Mouse (Mus musculus) hindbrain, postnatal 0 days (tissue): ENCODE measurements at regions not wholly inside any gene's neighbourhood (a gene's known extent, or its start where the extent isn't known, plus 50 kb on each side); places are given as distances from the start of the nearest gene placed in this dataset.
A peak's percentile ranks its signal among the peaks of the same experiment; 100 is the strongest.

Experiments used
- ATAC-seq: fragments of 200-750 bp; cut with Nextera tagmentation; 2 replicates; pipeline ENCODE4 v1.8.0; 2017; ENCODE audit warnings: mild to moderate bottlenecking, moderate TSS enrichment, moderate library complexity
- DNase-seq: peaks from one replicate; pipeline ENCODE4 v3.0.0-alpha.2; 2015; ENCODE audit warnings: low spot score
- H3K27ac ChIP-seq: fragments of 300-500 bp; sonication (generic); 2 replicates; pipeline ENCODE4 v1.5.1; 2014; ENCODE audit warnings: mild to moderate bottlenecking
- H3K27me3 ChIP-seq: fragments of 300-500 bp; sonication (generic); 2 replicates; pipeline ENCODE4 v1.6.1; 2014; ENCODE audit warnings: low read length, mixed read lengths; ENCODE audit not compliant: insufficient read depth
- H3K36me3 ChIP-seq: fragments of 300-500 bp; sonication (generic); 2 replicates; pipeline ENCODE4 v1.6.1; 2014; ENCODE audit warnings: low read length, mixed read lengths; ENCODE audit not compliant: insufficient read depth
- H3K4me1 ChIP-seq: fragments of 300-500 bp; sonication (generic); 2 replicates; pipeline ENCODE4 v1.6.1; 2014; ENCODE audit warnings: antibody characterized with exemption, low read length, mixed read lengths; ENCODE audit not compliant: insufficient read depth
- H3K4me2 ChIP-seq: fragments of 300-500 bp; sonication (generic); 2 replicates; pipeline ENCODE4 v1.6.1; 2014; ENCODE audit warnings: low read depth, mild to moderate bottlenecking, low read length, moderate library complexity, mixed read lengths
- H3K4me3 ChIP-seq: fragments of 300-500 bp; sonication (generic); 2 replicates; pipeline ENCODE4 v1.5.1; 2014; ENCODE audit warnings: low read length
- H3K9ac ChIP-seq: fragments of 300-500 bp; sonication (generic); replicated peaks from 2 replicates; pipeline ENCODE4 v1.6.1; 2014; ENCODE audit warnings: mild to moderate bottlenecking, low read length, moderate library complexity, mixed read lengths
- H3K9me3 ChIP-seq: fragments of 300-500 bp; sonication (generic); 2 replicates; pipeline ENCODE4 v1.6.1; 2016; ENCODE audit warnings: low read length, mixed read lengths
- CTCF ChIP-seq: IDR thresholded peaks from 2 replicates; pipeline ENCODE4 v1.5.1; 2016; ENCODE audit warnings: antibody characterized with exemption, control low read depth, low read depth
- WGBS: fragments of 180-500 bp; shearing (Covaris S2); extraction: QIAGEN DNeasy Blood & Tissue Kit; methylation state at CpG from one replicate; pipeline ENCODE4 v1.1.7; 2014; 5-methylcytosine and 5-hydroxymethylcytosine counted together

DNA sequence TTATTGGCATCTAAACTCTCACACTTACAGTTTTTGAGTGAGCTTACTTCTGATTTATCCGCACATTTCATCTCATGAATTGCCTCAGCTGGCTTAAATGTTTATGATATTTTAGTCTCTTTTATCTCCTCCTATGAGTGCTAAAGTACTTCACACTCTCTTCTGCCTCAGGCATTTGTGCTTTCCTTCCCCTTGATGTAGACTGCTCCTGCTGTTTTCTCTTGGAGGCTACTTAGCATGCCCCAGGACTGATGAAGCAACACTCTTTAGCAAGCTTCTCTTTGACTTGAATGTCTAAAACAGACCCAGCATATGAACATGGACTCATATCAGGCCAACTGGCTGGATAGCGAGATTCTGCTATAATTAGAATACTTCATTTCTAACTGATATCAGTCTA, 882.8 kb downstream of the Tecrl start:
- Histone ChIP-seq H3K27me3 (no peaks in the 10 kb centered on the region), H3K9me3 (no peaks in the 10 kb centered on the region), H3K4me1 (no peaks in the 10 kb centered on the region), H3K4me3 (no peak overlapping the region), H3K9ac (no peak overlapping the region), H3K36me3 (no peaks in the 10 kb centered on the region), H3K4me2 (no peak overlapping the region), H3K27ac (no peak overlapping the region)
- no peak for DNase-seq
- TF ChIP-seq CTCF: no peak
- ATAC-seq: no peak
- 87% methylated on average over 2 of the region's 2 CpGs for WGBS

DNA sequence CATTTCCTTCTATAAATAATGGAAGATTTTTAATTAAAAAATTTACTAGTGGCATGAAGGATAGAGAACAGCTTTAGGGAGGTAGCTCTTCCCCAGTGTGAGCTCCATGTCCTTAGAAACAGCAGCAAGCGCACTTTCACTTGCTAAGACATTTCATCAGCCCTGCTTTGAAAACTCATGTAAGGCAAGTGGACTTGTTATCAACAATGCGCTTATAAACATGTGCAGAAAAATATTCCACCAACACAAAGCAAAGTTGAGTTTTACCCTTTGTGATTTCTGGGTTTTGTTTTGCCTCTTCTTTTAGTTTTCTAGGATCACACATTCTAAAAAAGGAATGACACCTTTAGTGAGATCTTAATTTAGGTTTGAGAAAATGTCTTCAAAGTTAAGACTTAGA, 890.7 kb downstream of the Tecrl start:
- Histone ChIP-seq H3K9ac (no peak overlapping the region), H3K27me3 (no peaks in the 10 kb centered on the region), H3K4me1 (no peaks in the 10 kb centered on the region), H3K4me2 (no peak overlapping the region), H3K36me3 (no peaks in the 10 kb centered on the region), H3K27ac (no peak overlapping the region), H3K9me3 (no peaks in the 10 kb centered on the region), H3K4me3 (no peak overlapping the region)
- DNase-seq (no peak), ATAC-seq (no peak)
- WGBS: 90% methylated on average over 2 of the region's 2 CpGs
- TF ChIP-seq CTCF: no peak

DNA sequence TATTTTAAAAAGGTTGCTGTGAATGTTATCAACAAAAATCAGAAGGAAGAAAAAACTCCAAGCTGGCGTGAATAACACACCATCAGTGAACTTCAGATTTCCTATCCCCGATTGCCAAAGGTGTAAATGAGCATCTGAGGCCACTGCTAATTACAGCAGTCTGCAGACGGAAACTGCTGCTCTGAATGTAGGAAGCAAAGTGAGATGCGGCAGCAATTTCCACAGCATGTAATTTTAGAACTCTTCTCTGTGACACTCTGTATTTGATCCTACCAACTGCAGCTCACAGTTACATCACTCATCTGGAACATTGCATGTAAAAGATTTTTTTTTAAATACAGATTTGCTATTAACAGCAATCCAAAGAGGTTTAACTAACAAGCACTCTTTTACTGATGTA, 913.7 kb downstream of the Tecrl start:
- Histone ChIP-seq H3K9me3 (no peaks in the 10 kb centered on the region), H3K4me1 (no peaks in the 10 kb centered on the region), H3K4me3 (no peak overlapping the region), H3K27ac (no peak overlapping the region), H3K36me3 (no peaks in the 10 kb centered on the region), H3K27me3 (no peaks in the 10 kb centered on the region), H3K4me2 (no peak overlapping the region), H3K9ac (no peak overlapping the region)
- no peak for TF ChIP-seq CTCF
- ATAC-seq (no peak), DNase-seq (no peak)
- WGBS: 58% methylated on average over 4 of the region's 4 CpGs

DNA sequence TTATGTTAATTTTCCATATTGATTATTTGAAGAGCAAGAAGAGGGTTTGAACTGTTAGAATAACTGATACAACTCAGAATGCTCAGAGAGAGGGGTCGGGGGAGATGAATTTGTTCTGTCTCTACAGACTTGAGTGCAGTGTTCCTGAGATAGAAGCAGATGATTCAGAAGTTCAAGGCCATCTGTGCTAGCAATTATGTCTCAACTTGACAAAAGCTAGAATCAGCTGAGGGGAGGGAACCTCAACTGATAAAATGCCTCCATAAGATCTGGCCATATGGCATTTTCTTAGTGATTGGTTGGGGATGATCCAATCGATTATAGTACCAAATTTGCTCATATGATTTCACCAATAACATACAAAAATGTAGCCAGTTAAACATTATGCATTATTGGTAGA, 914.9 kb downstream of the Tecrl start:
- Histone ChIP-seq H3K4me1 (no peaks in the 10 kb centered on the region), H3K4me2 (no peak overlapping the region), H3K4me3 (no peak overlapping the region), H3K27ac (no peak overlapping the region), H3K27me3 (no peaks in the 10 kb centered on the region), H3K9ac (no peak overlapping the region), H3K9me3 (no peaks in the 10 kb centered on the region), H3K36me3 (no peaks in the 10 kb centered on the region)
- WGBS: 80% methylated on average over 2 of the region's 2 CpGs
- DNase-seq: no peak
- ATAC-seq: no peak
- TF ChIP-seq CTCF: no peak

DNA sequence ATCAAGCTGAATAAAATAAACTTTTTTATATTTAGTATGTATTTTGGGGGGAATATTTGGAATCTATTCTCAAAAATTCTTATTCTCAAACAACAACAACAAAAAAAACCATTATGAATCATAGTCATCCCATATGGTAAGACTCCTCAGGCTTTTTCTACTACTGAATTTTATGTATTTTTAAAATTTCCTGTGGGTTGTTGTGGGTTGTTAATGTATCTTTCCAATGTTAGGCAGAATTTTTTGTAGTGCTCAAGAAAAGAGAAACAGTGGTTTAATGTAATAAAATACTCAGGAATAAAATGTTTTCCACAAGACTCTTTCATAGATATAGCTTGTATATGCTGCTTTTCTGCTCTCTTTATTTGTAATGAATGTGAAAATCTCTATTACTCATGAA, 934.6 kb downstream of the Tecrl start:
- H3K36me3 ChIP-seq: no peaks in the 10 kb centered on the region
- no peak for ATAC-seq

DNA sequence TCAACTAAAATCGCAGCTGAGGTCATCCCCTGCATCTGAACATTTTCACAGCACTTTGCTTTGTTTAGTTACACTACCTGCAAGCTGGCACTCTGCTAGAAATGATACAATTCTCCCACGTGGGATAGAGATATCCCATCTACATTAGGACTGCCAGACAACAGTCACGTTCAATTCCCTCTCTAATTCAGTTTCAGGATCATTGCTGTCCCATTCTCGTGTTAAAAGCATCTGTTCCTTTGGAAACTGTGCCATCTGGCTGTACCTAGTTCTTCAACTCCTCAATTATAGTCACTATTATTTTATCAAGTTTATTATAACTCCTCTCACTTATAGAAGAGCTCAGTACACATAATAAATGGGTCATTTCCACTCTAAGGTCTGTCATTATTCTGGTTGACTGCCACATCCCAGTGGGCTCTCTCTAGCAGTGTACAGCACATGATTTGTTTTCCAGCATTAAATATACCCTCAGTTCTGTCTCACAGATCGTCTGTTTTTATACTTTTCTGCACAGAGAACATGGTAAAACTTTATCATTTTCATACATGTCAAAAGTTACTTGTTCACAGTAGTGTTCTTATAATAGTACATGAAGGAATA, 958.3 kb downstream of the Tecrl start:
- H3K9me3 ChIP-seq: no peaks in the 10 kb centered on the region
- WGBS: 54% methylated on average over 5 of the region's 5 CpGs
- no peaks in the 10 kb centered on the region for H3K27me3 ChIP-seq
- DNase-seq (peak; percentile 10), ATAC-seq (no peak)
- H3K27ac ChIP-seq: no peak overlapping the region
- H3K4me3 ChIP-seq: no peak overlapping the region
- H3K36me3 ChIP-seq: no peaks in the 10 kb centered on the region
- no peak for TF ChIP-seq CTCF
- H3K4me1 ChIP-seq: no peaks in the 10 kb centered on the region
- H3K4me2 ChIP-seq: no peak overlapping the region
- no peak overlapping the region for H3K9ac ChIP-seq

More for the DNA sequence above, 934.6 kb downstream of the Tecrl start:
- no peak overlapping the region for H3K9ac ChIP-seq
- no peak for DNase-seq
- no peak for TF ChIP-seq CTCF
- H3K4me2 ChIP-seq: no peak overlapping the region
- H3K27ac ChIP-seq: no peak overlapping the region
- no peaks in the 10 kb centered on the region for H3K4me1 ChIP-seq
- H3K27me3 ChIP-seq: no peaks in the 10 kb centered on the region
- H3K9me3 ChIP-seq: no peaks in the 10 kb centered on the region
- H3K4me3 ChIP-seq: no peak overlapping the region

DNA sequence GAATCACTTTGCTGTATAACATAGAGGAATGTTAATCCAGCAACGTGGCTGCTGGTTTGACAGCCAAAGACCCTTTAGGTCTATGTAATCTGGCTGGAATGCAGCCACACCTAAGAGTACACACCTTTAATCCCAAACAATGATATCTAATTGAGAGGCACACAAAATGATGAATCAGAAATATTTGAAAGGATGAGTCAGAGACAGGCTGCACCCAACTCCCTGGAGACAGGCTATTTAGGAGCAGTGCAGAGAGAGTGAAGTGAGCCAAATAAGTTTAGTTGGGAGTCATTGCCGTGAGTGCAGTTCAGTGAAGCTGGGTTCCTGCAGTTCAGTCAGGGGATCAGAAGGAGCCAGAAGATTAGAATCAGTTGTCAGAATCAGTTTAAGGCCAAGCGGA, 993.4 kb downstream of the Tecrl start:
- H3K9me3 ChIP-seq: no peaks in the 10 kb centered on the region
- no peak overlapping the region for H3K4me3 ChIP-seq
- H3K36me3 ChIP-seq: no peaks in the 10 kb centered on the region
- no peak for TF ChIP-seq CTCF
- DNase-seq: no peak
- H3K27me3 ChIP-seq: no peaks in the 10 kb centered on the region
- H3K9ac ChIP-seq: no peak overlapping the region
- no peak for ATAC-seq
- WGBS: 70% methylated on average over 3 of the region's 3 CpGs
- H3K27ac ChIP-seq: no peak overlapping the region
- no peak overlapping the region for H3K4me2 ChIP-seq
- H3K4me1 ChIP-seq: no peaks in the 10 kb centered on the region
